Mouse (Mus musculus): ENCODE measurements around the gene Olfr419. TPM values are rescaled to one million over a fixed set of nuclear protein-coding genes. Genes with fewer than 3 reads are reported as not detected.

The Olfr419 gene
- polyA plus RNA-seq (2014; fragmentation: Illumina TruSeq; extraction: RNeasy Lipid Tissue Mini Kit (QIAGEN cat#74804); ENCODE audit: low read depth, low replicate concordance): not detected

GRCm38 (mm10) chr1:174251961-174252360, at the start of gene Olfr419:
Gene Olfr419, minus strand, starts transcription at chr1:174252061.

Other genes starting within 250 kb of the Olfr419 start
- gene Ifi205, start 220.3 kb downstream of the Olfr419 start, polyA plus RNA-seq (2014; fragmentation: Illumina TruSeq; extraction: RNeasy Lipid Tissue Mini Kit (QIAGEN cat#74804); ENCODE audit: low read depth, low replicate concordance): 8.8 TPM
- gene Olfr433, start 211.4 kb downstream of the Olfr419 start, polyA plus RNA-seq (2014; fragmentation: Illumina TruSeq; extraction: RNeasy Lipid Tissue Mini Kit (QIAGEN cat#74804); ENCODE audit: low read depth, low replicate concordance): not detected
- not detected for gene Olfr432, start 202.9 kb downstream of the Olfr419 start, polyA plus RNA-seq (2014; fragmentation: Illumina TruSeq; extraction: RNeasy Lipid Tissue Mini Kit (QIAGEN cat#74804); ENCODE audit: low read depth, low replicate concordance)
- not detected for gene Olfr430, start 185.5 kb downstream of the Olfr419 start, polyA plus RNA-seq (2014; fragmentation: Illumina TruSeq; extraction: RNeasy Lipid Tissue Mini Kit (QIAGEN cat#74804); ENCODE audit: low read depth, low replicate concordance)
- gene Olfr429, start 167.7 kb downstream of the Olfr419 start, polyA plus RNA-seq (2014; fragmentation: Illumina TruSeq; extraction: RNeasy Lipid Tissue Mini Kit (QIAGEN cat#74804); ENCODE audit: low read depth, low replicate concordance): not detected
- not detected for gene Olfr427, start 155.2 kb downstream of the Olfr419 start, polyA plus RNA-seq (2014; fragmentation: Illumina TruSeq; extraction: RNeasy Lipid Tissue Mini Kit (QIAGEN cat#74804); ENCODE audit: low read depth, low replicate concordance)
- gene Olfr231, start 130.9 kb downstream of the Olfr419 start, polyA plus RNA-seq (2014; fragmentation: Illumina TruSeq; extraction: RNeasy Lipid Tissue Mini Kit (QIAGEN cat#74804); ENCODE audit: low read depth, low replicate concordance): not detected
- gene Olfr424, start 120.5 kb downstream of the Olfr419 start, polyA plus RNA-seq (2014; fragmentation: Illumina TruSeq; extraction: RNeasy Lipid Tissue Mini Kit (QIAGEN cat#74804); ENCODE audit: low read depth, low replicate concordance): not detected
- not detected for gene Olfr420, start 96.4 kb downstream of the Olfr419 start, polyA plus RNA-seq (2014; fragmentation: Illumina TruSeq; extraction: RNeasy Lipid Tissue Mini Kit (QIAGEN cat#74804); ENCODE audit: low read depth, low replicate concordance)
- gene Spta1, start 79.3 kb downstream of the Olfr419 start, polyA plus RNA-seq (2014; fragmentation: Illumina TruSeq; extraction: RNeasy Lipid Tissue Mini Kit (QIAGEN cat#74804); ENCODE audit: low read depth, low replicate concordance): not detected
- gene Mptx1, start 78.5 kb upstream of the Olfr419 start, polyA plus RNA-seq (2014; fragmentation: Illumina TruSeq; extraction: RNeasy Lipid Tissue Mini Kit (QIAGEN cat#74804); ENCODE audit: low read depth, low replicate concordance): 1.4 TPM
- not detected for gene Olfr417, start 113.1 kb upstream of the Olfr419 start, polyA plus RNA-seq (2014; fragmentation: Illumina TruSeq; extraction: RNeasy Lipid Tissue Mini Kit (QIAGEN cat#74804); ENCODE audit: low read depth, low replicate concordance)
- gene Olfr248, start 139.0 kb upstream of the Olfr419 start, polyA plus RNA-seq (2014; fragmentation: Illumina TruSeq; extraction: RNeasy Lipid Tissue Mini Kit (QIAGEN cat#74804); ENCODE audit: low read depth, low replicate concordance): not detected
- gene Olfr414, start 172.0 kb upstream of the Olfr419 start, polyA plus RNA-seq (2014; fragmentation: Illumina TruSeq; extraction: RNeasy Lipid Tissue Mini Kit (QIAGEN cat#74804); ENCODE audit: low read depth, low replicate concordance): not detected
- not detected for gene Olfr220, start 190.0 kb upstream of the Olfr419 start, polyA plus RNA-seq (2014; fragmentation: Illumina TruSeq; extraction: RNeasy Lipid Tissue Mini Kit (QIAGEN cat#74804); ENCODE audit: low read depth, low replicate concordance)
- gene Fmn2, start 249.8 kb upstream of the Olfr419 start, polyA plus RNA-seq (2014; fragmentation: Illumina TruSeq; extraction: RNeasy Lipid Tissue Mini Kit (QIAGEN cat#74804); ENCODE audit: low read depth, low replicate concordance): 8.7 TPM

Measured in adrenal gland, adult 10 weeks (tissue).